ENCODE assay signal across 14 mouse cellular contexts in the genomic region with DNA sequence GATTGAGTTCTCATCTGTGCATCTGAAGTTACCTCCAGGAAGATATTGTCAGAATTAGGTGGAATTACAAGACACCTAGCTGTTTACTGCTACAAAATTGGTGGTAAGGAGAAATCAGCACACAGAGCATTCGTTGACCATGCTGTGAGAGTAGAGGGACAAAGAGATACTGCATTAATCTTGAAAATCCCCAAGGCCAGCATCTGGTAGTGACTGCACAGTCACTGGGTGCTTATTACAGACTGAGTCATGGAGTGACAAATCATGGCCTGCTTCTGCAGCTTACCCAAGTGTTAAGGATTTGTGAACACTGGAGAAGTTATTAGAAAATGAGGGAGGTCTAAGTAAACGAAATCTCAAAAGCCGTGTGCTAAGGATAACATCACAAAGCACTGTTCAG. TPM values are rescaled to one million over a fixed set of nuclear protein-coding genes. Genes with fewer than 3 reads are reported as not detected.
"Had no signal": no experiment of that assay in that cellular context is flagged by ENCODE, and none has a peak within 500 bp of the region (broad histone marks: within the 10 kb centered on the region; RNA-seq: fewer than 3 reads in every experiment).

No protein-coding gene starts in this region.

- DNase-seq: gastrocnemius, adult 2 months; gastrocnemius, postnatal 10 days; gastrocnemius, postnatal 25 days; heart, adult 18-20 months; heart, postnatal 10 days; heart, postnatal 4 days; kidney, adult 18-20 months; kidney, adult 8-10 months; kidney, postnatal 10 days; kidney, postnatal 25 days; kidney, postnatal 4 days; liver; liver, embryonic 13.5 days had no signal

RNA-seq across cellular contexts. Expression of a gene that starts 53.0 kb away (rescaled TPM):
- total RNA-seq: granulocyte monocyte progenitor cell, adult 5-6 weeks had no signal
